8 mouse cellular contexts compared by ENCODE assay signal in the genomic region with DNA sequence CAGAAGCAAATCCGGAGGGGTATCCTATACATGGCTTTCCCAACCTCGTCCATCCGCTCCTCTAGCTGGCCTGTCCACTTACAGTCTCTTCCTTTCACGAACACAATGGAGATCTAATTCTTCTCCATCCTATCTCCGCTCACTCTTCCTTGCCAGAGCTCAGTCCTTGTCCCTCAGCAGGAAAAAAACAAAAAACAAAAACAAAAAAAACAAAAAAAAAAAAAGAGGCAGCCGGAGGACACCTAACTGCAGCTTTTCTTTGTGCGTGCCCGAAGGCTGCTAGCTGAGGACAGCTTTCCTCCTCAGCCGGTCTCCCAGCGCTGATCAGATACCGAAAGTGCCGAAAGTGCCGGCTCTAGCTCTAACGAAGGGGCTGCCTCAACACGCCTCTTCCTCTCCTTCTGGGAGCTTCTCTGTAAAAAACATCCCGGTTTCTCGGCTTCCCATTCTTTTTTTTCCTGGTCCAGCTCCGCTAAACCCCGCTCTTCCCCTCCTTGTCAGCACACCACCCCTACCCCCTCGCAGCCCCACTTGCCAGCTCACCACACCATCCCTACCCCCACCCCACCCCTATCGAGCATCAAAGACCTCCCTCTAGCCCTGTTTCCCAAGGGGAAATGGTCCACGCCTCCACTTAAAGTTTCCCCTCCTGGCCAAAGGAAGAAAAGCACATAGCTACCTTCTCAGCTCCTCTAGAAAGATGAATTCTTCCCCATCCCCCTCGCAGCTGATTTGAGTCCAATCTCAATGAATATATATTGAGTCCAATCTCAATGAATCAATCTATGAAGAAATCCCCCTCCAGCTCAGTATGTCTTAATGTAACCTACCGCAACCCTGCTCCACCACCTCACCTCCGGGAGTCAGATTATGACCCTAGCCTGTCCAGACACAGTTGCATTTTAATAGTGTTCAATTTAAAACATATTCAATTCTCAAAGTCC. TPM values are rescaled to one million over a fixed set of nuclear protein-coding genes. Genes with fewer than 3 reads are reported as not detected.
DNase-seq lines count a peak whose midpoint lies in the region; ATAC-seq and TF ChIP-seq lines count a peak whose summit lies in the region.

No protein-coding gene starts in this region.

- WGBS in forebrain, embryonic 12.5 days = 6% methylated on average over 25 of the region's 25 CpGs
- WGBS in intestine, embryonic 15.5 days = 6% methylated on average over 25 of the region's 25 CpGs
- 6% methylated on average over 25 of the region's 25 CpGs for WGBS in stomach, embryonic 15.5 days

- ATAC-seq in forebrain, embryonic 12.5 days (ENCODE audit: low FRiP score) = peak; percentile 80
- peak; percentile 71 for ATAC-seq in intestine, embryonic 15.5 days
- ATAC-seq in megakaryocyte-erythroid progenitor cell, adult 5-6 weeks (replicated peaks; ENCODE audit: low FRiP score, low TSS enrichment, poor library complexity, severe bottlenecking) = peak; percentile 72
- peak; percentile 40; the same call in 1 of the 2 replicates for ATAC-seq in stomach, embryonic 15.5 days (ENCODE audit: insufficient read depth, low FRiP score, low read depth)

- no peaks in the 10 kb centered on the region for H3K9me3 ChIP-seq in forebrain, embryonic 12.5 days
- no peaks in the 10 kb centered on the region for H3K9me3 ChIP-seq in intestine, embryonic 15.5 days
- H3K9me3 ChIP-seq in stomach, embryonic 15.5 days = no peaks in the 10 kb centered on the region

- H3K4me2 ChIP-seq in forebrain, embryonic 12.5 days = peak overlapping the region; percentile 62
- peak overlapping the region; percentile 76 for H3K4me2 ChIP-seq in intestine, embryonic 15.5 days (replicated peaks)
- H3K4me2 ChIP-seq in stomach, embryonic 15.5 days = peak overlapping the region; percentile 67

- H3K4me3 ChIP-seq in layer of hippocampus, adult 2 months = peak overlapping the region; percentile 63
- peak overlapping the region; percentile 49 for H3K4me3 ChIP-seq in forebrain, embryonic 12.5 days (replicated peaks)
- H3K4me3 ChIP-seq in intestine, embryonic 15.5 days (replicated peaks) = peak overlapping the region; percentile 49
- H3K4me3 ChIP-seq in stomach, embryonic 15.5 days (replicated peaks) = peak overlapping the region; percentile 49

- no peaks in the 10 kb centered on the region for H3K36me3 ChIP-seq in forebrain, embryonic 12.5 days (replicated peaks)
- no peaks in the 10 kb centered on the region for H3K36me3 ChIP-seq in intestine, embryonic 15.5 days
- H3K36me3 ChIP-seq in stomach, embryonic 15.5 days = no peaks in the 10 kb centered on the region

- TF ChIP-seq CTCF in layer of hippocampus, adult 2 months (conservative IDR thresholded peaks at IDR 0.05) = peak; percentile 38

- peak overlapping the region; percentile 63 for H3K9ac ChIP-seq in forebrain, embryonic 12.5 days
- H3K9ac ChIP-seq in intestine, embryonic 15.5 days = peak overlapping the region; percentile 53
- peak overlapping the region; percentile 24; the same call in 1 of the 2 replicates for H3K9ac ChIP-seq in stomach, embryonic 15.5 days

- H3K27ac ChIP-seq in layer of hippocampus, adult 2 months = peak overlapping the region; percentile 83
- H3K27ac ChIP-seq in forebrain, embryonic 12.5 days = peak overlapping the region; percentile 79
- no peak overlapping the region for H3K27ac ChIP-seq in intestine, embryonic 15.5 days
- H3K27ac ChIP-seq in stomach, embryonic 15.5 days = peak overlapping the region; percentile 16; the same call in 1 of the 2 replicates

- peaks cover 8% of the 10 kb centered on the region; the same call in 1 of the 2 replicates for H3K4me1 ChIP-seq in forebrain, embryonic 12.5 days
- no peaks in the 10 kb centered on the region for H3K4me1 ChIP-seq in intestine, embryonic 15.5 days (replicated peaks)
- H3K4me1 ChIP-seq in stomach, embryonic 15.5 days = no peaks in the 10 kb centered on the region

- DNase-seq in layer of hippocampus, adult 2 months (ENCODE audit: low spot score in 2 of 2) = peak in 1 of 2 experiments; percentile 31
- DNase-seq in layer of hippocampus, adult 9-11 months = no peak
- peak; percentile 85 for DNase-seq in NIH3T3 (ENCODE audit: low read depth)
- DNase-seq in urinary bladder, postnatal 10 days (ENCODE audit: low spot score) = no peak

- H3K27me3 ChIP-seq in forebrain, embryonic 12.5 days = no peaks in the 10 kb centered on the region
- no peaks in the 10 kb centered on the region for H3K27me3 ChIP-seq in intestine, embryonic 15.5 days (replicated peaks)
- no peaks in the 10 kb centered on the region for H3K27me3 ChIP-seq in stomach, embryonic 15.5 days (replicated peaks)

RNA-seq across cellular contexts. Expression of a gene that starts 11.0 kb away (rescaled TPM):
- total RNA-seq in layer of hippocampus, adult 2 months (2021) = 10 to 100 TPM; 75.9 to 78.9 TPM
- 68.7 and 70.6 TPM in 2 replicates for polyA plus RNA-seq in forebrain, embryonic 12.5 days (2016; fragmentation: Nextera tagmentation; extraction: Ambion mirVana)
- polyA plus RNA-seq in intestine, embryonic 15.5 days (2015; fragmentation: Nextera tagmentation; extraction: Ambion mirVana) = 132 and 134 TPM in 2 replicates
- total RNA-seq in megakaryocyte-erythroid progenitor cell, adult 5-6 weeks (2014; fragmentation: Nextera tagmentation) = 160 and 166 TPM in 2 replicates
- total RNA-seq in megakaryocyte-erythroid progenitor cell, adult 5-6 weeks (2017) = 303 and 354 TPM in 2 replicates
- 120 and 121 TPM in 2 replicates for polyA plus RNA-seq in stomach, embryonic 15.5 days (2015; fragmentation: Nextera tagmentation; extraction: Ambion mirVana)

RNA-seq across cellular contexts. Expression of a gene that starts 14.9 kb away (rescaled TPM):
- total RNA-seq in layer of hippocampus, adult 2 months (2021) = under 1 TPM; 0.33 to 0.91 TPM
- 0.18 and 0.32 TPM in 2 replicates for polyA plus RNA-seq in forebrain, embryonic 12.5 days (2016; fragmentation: Nextera tagmentation; extraction: Ambion mirVana)
- not detected in 2 replicates for polyA plus RNA-seq in intestine, embryonic 15.5 days (2015; fragmentation: Nextera tagmentation; extraction: Ambion mirVana)
- total RNA-seq in megakaryocyte-erythroid progenitor cell, adult 5-6 weeks (2014; fragmentation: Nextera tagmentation) = not detected in 2 replicates
- total RNA-seq in megakaryocyte-erythroid progenitor cell, adult 5-6 weeks (2017) = not detected in 2 replicates
- not detected in 2 replicates for polyA plus RNA-seq in stomach, embryonic 15.5 days (2015; fragmentation: Nextera tagmentation; extraction: Ambion mirVana)

RNA-seq across cellular contexts. Expression of a gene that starts 42.8 kb away (rescaled TPM):
- 10 to 100 TPM; 63.7 to 71.1 TPM for total RNA-seq in layer of hippocampus, adult 2 months (2021)
- 34.4 and 37.5 TPM in 2 replicates for polyA plus RNA-seq in forebrain, embryonic 12.5 days (2016; fragmentation: Nextera tagmentation; extraction: Ambion mirVana)
- 9.3 and 10.1 TPM in 2 replicates for polyA plus RNA-seq in intestine, embryonic 15.5 days (2015; fragmentation: Nextera tagmentation; extraction: Ambion mirVana)
- total RNA-seq in megakaryocyte-erythroid progenitor cell, adult 5-6 weeks (2014; fragmentation: Nextera tagmentation) = 22.4 and 38.2 TPM in 2 replicates
- 11.7 and 15.7 TPM in 2 replicates for total RNA-seq in megakaryocyte-erythroid progenitor cell, adult 5-6 weeks (2017)
- 12.8 and 13.2 TPM in 2 replicates for polyA plus RNA-seq in stomach, embryonic 15.5 days (2015; fragmentation: Nextera tagmentation; extraction: Ambion mirVana)
